Mouse (Mus musculus): ENCODE measurements at regions not wholly inside any gene's neighbourhood (a gene's known extent, or its start where the extent isn't known, plus 50 kb on each side); places are given as distances from the start of the nearest gene placed in this dataset.

- no peaks in the 10 kb centered on the region; the same call in 1 of the 2 replicates for H3K4me1 ChIP-seq
- no peak overlapping the region for H3K27ac ChIP-seq
- H3K36me3 ChIP-seq: no peaks in the 10 kb centered on the region
- no peak overlapping the region for H3K4me2 ChIP-seq
- no peak overlapping the region for H3K4me3 ChIP-seq
- no peaks in the 10 kb centered on the region for H3K27me3 ChIP-seq (replicated peaks)
- no peak for ATAC-seq
- no peaks in the 10 kb centered on the region for H3K9me3 ChIP-seq (replicated peaks)
- WGBS (ENCODE audit: insufficient replicate concordance): 72% methylated on average over 6 of the region's 6 CpGs
- no peak overlapping the region for H3K9ac ChIP-seq
These were observed 113.6 kb upstream of the Armc2 start for GRCm38 (mm10) chr10:42131798-42132197.

GRCm38 (mm10) chr10:42131298-42131697 is 113.1 kb upstream of the Armc2 start:
- no peak for ATAC-seq
- no peak overlapping the region for H3K27ac ChIP-seq
- no peaks in the 10 kb centered on the region; the same call in 1 of the 2 replicates for H3K4me1 ChIP-seq
- WGBS (ENCODE audit: insufficient replicate concordance): 60% methylated on average over 2 of the region's 2 CpGs
- no peak overlapping the region for H3K9ac ChIP-seq
- no peaks in the 10 kb centered on the region for H3K36me3 ChIP-seq
- H3K9me3 ChIP-seq (replicated peaks): no peaks in the 10 kb centered on the region
- no peak overlapping the region for H3K4me3 ChIP-seq
- H3K27me3 ChIP-seq (replicated peaks): no peaks in the 10 kb centered on the region
- no peak overlapping the region for H3K4me2 ChIP-seq

GRCm38 (mm10) chr10:42127865-42128419 is 109.7 kb upstream of the Armc2 start:
- Histone ChIP-seq H3K4me1 (no peaks in the 10 kb centered on the region; the same call in 1 of the 2 replicates), H3K27ac (no peak overlapping the region), H3K9me3 (replicated peaks) (no peaks in the 10 kb centered on the region), H3K36me3 (no peaks in the 10 kb centered on the region), H3K9ac (no peak overlapping the region), H3K27me3 (replicated peaks) (no peaks in the 10 kb centered on the region), H3K4me3 (no peak overlapping the region), H3K4me2 (no peak overlapping the region)
- ATAC-seq: no peak
- WGBS (ENCODE audit: insufficient replicate concordance): 83% methylated on average over 14 of the region's 14 CpGs

- 53% methylated on average over 1 of the region's 1 CpGs for WGBS (ENCODE audit: insufficient replicate concordance)
These were observed 108.6 kb upstream of the Armc2 start for GRCm38 (mm10) chr10:42126816-42127215.

GRCm38 (mm10) chr10:42122768-42123635 is 104.8 kb upstream of the Armc2 start:
- 53% methylated on average over 7 of the region's 7 CpGs for WGBS (ENCODE audit: insufficient replicate concordance)
- no peak overlapping the region for H3K27ac ChIP-seq
- no peak overlapping the region for H3K4me3 ChIP-seq
- no peaks in the 10 kb centered on the region for H3K36me3 ChIP-seq
- H3K9ac ChIP-seq: no peak overlapping the region
- H3K4me2 ChIP-seq: no peak overlapping the region
- H3K9me3 ChIP-seq (replicated peaks): no peaks in the 10 kb centered on the region
- H3K27me3 ChIP-seq (replicated peaks): 0 out of 2 replicates have a peak, but pooled peaks cover 3% of the 10 kb centered on the region
- ATAC-seq: no peak
- H3K4me1 ChIP-seq: no peaks in the 10 kb centered on the region

More at GRCm38 (mm10) chr10:42126816-42127215, 108.6 kb upstream of the Armc2 start:
- Histone ChIP-seq H3K9ac (no peak overlapping the region), H3K36me3 (no peaks in the 10 kb centered on the region), H3K4me1 (no peaks in the 10 kb centered on the region; the same call in 1 of the 2 replicates), H3K27me3 (replicated peaks) (no peaks in the 10 kb centered on the region), H3K4me2 (no peak overlapping the region), H3K27ac (no peak overlapping the region), H3K9me3 (replicated peaks) (no peaks in the 10 kb centered on the region), H3K4me3 (no peak overlapping the region)
- no peak for ATAC-seq

GRCm38 (mm10) chr10:42121984-42122383 is 103.7 kb upstream of the Armc2 start:
- Histone ChIP-seq H3K36me3 (no peaks in the 10 kb centered on the region), H3K9ac (no peak overlapping the region), H3K27me3 (replicated peaks) (0 out of 2 replicates have a peak, but pooled peaks cover 3% of the 10 kb centered on the region), H3K4me3 (no peak overlapping the region), H3K9me3 (replicated peaks) (no peaks in the 10 kb centered on the region), H3K27ac (no peak overlapping the region), H3K4me1 (no peaks in the 10 kb centered on the region), H3K4me2 (no peak overlapping the region)
- no peak for ATAC-seq
- 76% methylated on average over 4 of the region's 4 CpGs for WGBS (ENCODE audit: insufficient replicate concordance)

- Histone ChIP-seq H3K27ac (no peak overlapping the region), H3K9ac (no peak overlapping the region), H3K4me1 (peaks cover 7% of the 10 kb centered on the region; the same call in 1 of the 2 replicates), H3K4me2 (no peak overlapping the region), H3K4me3 (no peak overlapping the region), H3K36me3 (no peaks in the 10 kb centered on the region), H3K27me3 (replicated peaks) (0 out of 2 replicates have a peak, but pooled peaks cover 3% of the 10 kb centered on the region), H3K9me3 (replicated peaks) (no peaks in the 10 kb centered on the region)
- ATAC-seq: no peak
- WGBS (ENCODE audit: insufficient replicate concordance): 66% methylated on average over 12 of the region's 12 CpGs
These were observed 101.1 kb upstream of the Armc2 start for GRCm38 (mm10) chr10:42119326-42119725.

- H3K27me3 ChIP-seq (replicated peaks): 0 out of 2 replicates have a peak, but pooled peaks cover 3% of the 10 kb centered on the region
- H3K36me3 ChIP-seq: no peaks in the 10 kb centered on the region
- peaks cover 7% of the 10 kb centered on the region; the same call in 1 of the 2 replicates for H3K4me1 ChIP-seq
- H3K9ac ChIP-seq: no peak overlapping the region
- ATAC-seq: no peak
- WGBS (ENCODE audit: insufficient replicate concordance): 69% methylated on average over 13 of the region's 13 CpGs
- H3K4me2 ChIP-seq: no peak overlapping the region
- H3K4me3 ChIP-seq: no peak overlapping the region
- no peak overlapping the region for H3K27ac ChIP-seq
- H3K9me3 ChIP-seq (replicated peaks): no peaks in the 10 kb centered on the region; the same call in 1 of the 2 replicates
These were observed 100.3 kb upstream of the Armc2 start for GRCm38 (mm10) chr10:42118361-42119188.

- H3K4me3 ChIP-seq: no peak overlapping the region
- H3K27me3 ChIP-seq (replicated peaks): 0 out of 2 replicates have a peak, but pooled peaks cover 3% of the 10 kb centered on the region
- ATAC-seq: no peak
- H3K9me3 ChIP-seq (replicated peaks): no peaks in the 10 kb centered on the region; the same call in 1 of the 2 replicates
- peaks cover 7% of the 10 kb centered on the region; the same call in 1 of the 2 replicates for H3K4me1 ChIP-seq
- WGBS (ENCODE audit: insufficient replicate concordance): 71% methylated on average over 5 of the region's 5 CpGs
- H3K4me2 ChIP-seq: no peak overlapping the region
- no peak overlapping the region for H3K27ac ChIP-seq
- H3K36me3 ChIP-seq: no peaks in the 10 kb centered on the region
- no peak overlapping the region for H3K9ac ChIP-seq
These were observed 99.3 kb upstream of the Armc2 start for GRCm38 (mm10) chr10:42117523-42117922.

GRCm38 (mm10) chr10:42115920-42116298 is 97.7 kb upstream of the Armc2 start:
- 65% methylated on average over 4 of the region's 4 CpGs for WGBS (ENCODE audit: insufficient replicate concordance)
- Histone ChIP-seq H3K36me3 (no peaks in the 10 kb centered on the region), H3K4me1 (peaks cover 7% of the 10 kb centered on the region; the same call in 1 of the 2 replicates), H3K27ac (no peak overlapping the region), H3K27me3 (replicated peaks) (no peaks in the 10 kb centered on the region), H3K4me2 (no peak overlapping the region), H3K4me3 (no peak overlapping the region), H3K9me3 (replicated peaks) (no peaks in the 10 kb centered on the region; the same call in 1 of the 2 replicates), H3K9ac (no peak overlapping the region)
- ATAC-seq: no peak

GRCm38 (mm10) chr10:42115224-42115919 is 97.1 kb upstream of the Armc2 start:
- peaks cover 7% of the 10 kb centered on the region; the same call in 1 of the 2 replicates for H3K4me1 ChIP-seq
- no peak for ATAC-seq
- no peak overlapping the region for H3K4me3 ChIP-seq
- H3K4me2 ChIP-seq: no peak overlapping the region
- WGBS (ENCODE audit: insufficient replicate concordance): 81% methylated on average over 4 of the region's 4 CpGs
- no peak overlapping the region for H3K27ac ChIP-seq
- no peak overlapping the region for H3K9ac ChIP-seq
- H3K36me3 ChIP-seq: no peaks in the 10 kb centered on the region
- H3K27me3 ChIP-seq (replicated peaks): no peaks in the 10 kb centered on the region
- H3K9me3 ChIP-seq (replicated peaks): no peaks in the 10 kb centered on the region; the same call in 1 of the 2 replicates

All from liver, embryonic 12.5 days (tissue).